Mouse (Mus musculus): ENCODE results near the gene Guk1. TPM values are rescaled to one million over a fixed set of nuclear protein-coding genes. Genes with fewer than 3 reads are reported as not detected.

Gene Guk1
- polyA plus RNA-seq (2015; fragmentation: Nextera tagmentation; extraction: Ambion mirVana) = 232 and 257 TPM in 2 replicates

GRCm38 (mm10) chr11:59192059-59192386 is at the start of gene Guk1:
Gene Guk1 (minus strand): TSS chr11:59192212.
- Histone ChIP-seq H3K9ac (peak within 1 kb of the TSS; percentile 80), H3K27me3 (replicated peaks) (no peaks in the 10 kb centered on the region), H3K9me3 (no peaks in the 10 kb centered on the region), H3K27ac (peak within 1 kb of the TSS; percentile 93), H3K4me3 (peak within 1 kb of the TSS; percentile 82), H3K4me2 (peak within 1 kb of the TSS; percentile 77), H3K36me3 (replicated peaks) (no peaks in the 10 kb centered on the region), H3K4me1 (peaks cover 29% of the 10 kb centered on the region)
- peak; percentile 38 for ATAC-seq (replicated peaks)
- 5% methylated on average over 16 of the region's 16 CpGs for WGBS

GRCm38 (mm10) chr11:59239796-59240195 is 47.8 kb upstream of the Guk1 start:
- Histone ChIP-seq H3K36me3 (replicated peaks) (no peaks in the 10 kb centered on the region), H3K4me3 (no peak overlapping the region), H3K27ac (no peak overlapping the region), H3K4me2 (no peak overlapping the region), H3K27me3 (replicated peaks) (no peaks in the 10 kb centered on the region), H3K9me3 (no peaks in the 10 kb centered on the region), H3K9ac (no peak overlapping the region), H3K4me1 (peaks cover 5% of the 10 kb centered on the region)
- no peak for ATAC-seq (replicated peaks)
- 66% methylated on average over 4 of the region's 4 CpGs for WGBS

- no peak for ATAC-seq (replicated peaks)
- 68% methylated on average over 4 of the region's 4 CpGs for WGBS
- Histone ChIP-seq H3K27me3 (replicated peaks) (no peaks in the 10 kb centered on the region), H3K9me3 (no peaks in the 10 kb centered on the region), H3K36me3 (replicated peaks) (no peaks in the 10 kb centered on the region), H3K4me1 (peaks cover 5% of the 10 kb centered on the region), H3K4me3 (no peak overlapping the region), H3K9ac (no peak overlapping the region), H3K27ac (no peak overlapping the region), H3K4me2 (no peak overlapping the region)
Measured at GRCm38 (mm10) chr11:59239428-59239785, 47.4 kb upstream of the Guk1 start.

GRCm38 (mm10) chr11:59238525-59239427 is 46.8 kb upstream of the Guk1 start:
- ATAC-seq (replicated peaks) = peak; percentile 70; the same call in 1 of the 2 replicates
- Histone ChIP-seq H3K4me3 (no peak overlapping the region), H3K36me3 (replicated peaks) (no peaks in the 10 kb centered on the region), H3K27ac (no peak overlapping the region), H3K9me3 (no peaks in the 10 kb centered on the region), H3K27me3 (replicated peaks) (no peaks in the 10 kb centered on the region), H3K9ac (no peak overlapping the region), H3K4me1 (peaks cover 5% of the 10 kb centered on the region), H3K4me2 (no peak overlapping the region)
- WGBS = 3% methylated on average over 14 of the region's 15 CpGs

GRCm38 (mm10) chr11:59232797-59233196 is 40.8 kb upstream of the Guk1 start:
- no peak overlapping the region for H3K4me2 ChIP-seq
- no peaks in the 10 kb centered on the region for H3K36me3 ChIP-seq (replicated peaks)
- 53% methylated on average over 2 of the region's 2 CpGs for WGBS
- no peak overlapping the region for H3K27ac ChIP-seq
- no peak for ATAC-seq (replicated peaks)
- H3K4me3 ChIP-seq = no peak overlapping the region
- H3K27me3 ChIP-seq (replicated peaks) = no peaks in the 10 kb centered on the region
- peaks cover 5% of the 10 kb centered on the region; the same call in 1 of the 2 replicates for H3K4me1 ChIP-seq
- H3K9me3 ChIP-seq = no peaks in the 10 kb centered on the region
- no peak overlapping the region for H3K9ac ChIP-seq

- Histone ChIP-seq H3K4me3 (no peak overlapping the region), H3K9ac (no peak overlapping the region), H3K9me3 (no peaks in the 10 kb centered on the region), H3K36me3 (replicated peaks) (no peaks in the 10 kb centered on the region), H3K27me3 (replicated peaks) (no peaks in the 10 kb centered on the region), H3K4me1 (peaks cover 26% of the 10 kb centered on the region), H3K27ac (no peak overlapping the region), H3K4me2 (no peak overlapping the region)
- ATAC-seq (replicated peaks) = no peak
- 15% methylated on average over 7 of the region's 7 CpGs for WGBS
Measured at GRCm38 (mm10) chr11:59230144-59230760, 38.2 kb upstream of the Guk1 start.

- peak; percentile 95 for ATAC-seq (replicated peaks)
- H3K9ac ChIP-seq = peak within 1 kb of the TSS; percentile 100
Measured at GRCm38 (mm10) chr11:59228122-59228953, 36.3 kb upstream of the Guk1 start, which contains the start of gene Arf1. Gene Arf1 (minus strand): TSS chr11:59228270.

GRCm38 (mm10) chr11:59227604-59228121 is 35.7 kb upstream of the Guk1 start:
- H3K4me1 ChIP-seq = peaks cover 48% of the 10 kb centered on the region
- no peaks in the 10 kb centered on the region for H3K36me3 ChIP-seq (replicated peaks)
- H3K4me3 ChIP-seq = peak overlapping the region; percentile 100
- H3K9me3 ChIP-seq = no peaks in the 10 kb centered on the region
- WGBS = under 1% methylated on average over 51 of the region's 51 CpGs
- ATAC-seq (replicated peaks) = peak; percentile 86
- H3K27ac ChIP-seq = peak overlapping the region; percentile 96
- peak overlapping the region; percentile 100 for H3K9ac ChIP-seq
- H3K4me2 ChIP-seq = peak overlapping the region; percentile 86
- H3K27me3 ChIP-seq (replicated peaks) = no peaks in the 10 kb centered on the region

More at GRCm38 (mm10) chr11:59228122-59228953, 36.3 kb upstream of the Guk1 start, which contains the start of gene Arf1:
- Histone ChIP-seq H3K27ac (peak within 1 kb of the TSS; percentile 96), H3K4me1 (peaks cover 44% of the 10 kb centered on the region), H3K4me3 (peak within 1 kb of the TSS; percentile 100), H3K27me3 (replicated peaks) (no peaks in the 10 kb centered on the region), H3K36me3 (replicated peaks) (no peaks in the 10 kb centered on the region), H3K4me2 (peak within 1 kb of the TSS; percentile 86), H3K9me3 (no peaks in the 10 kb centered on the region)
- 4% methylated on average over 59 of the region's 59 CpGs for WGBS

- 8% methylated on average over 21 of the region's 21 CpGs for WGBS
- H3K4me3 ChIP-seq = peak overlapping the region; percentile 100
- peaks cover 53% of the 10 kb centered on the region for H3K4me1 ChIP-seq
Measured at GRCm38 (mm10) chr11:59226787-59227603, 35.0 kb upstream of the Guk1 start.

GRCm38 (mm10) chr11:59226251-59226650 is 34.2 kb upstream of the Guk1 start:
- H3K4me1 ChIP-seq = peaks cover 53% of the 10 kb centered on the region
- no peaks in the 10 kb centered on the region for H3K36me3 ChIP-seq (replicated peaks)
- H3K4me3 ChIP-seq = peak overlapping the region; percentile 100
- ATAC-seq (replicated peaks) = no peak
- no peaks in the 10 kb centered on the region for H3K27me3 ChIP-seq (replicated peaks)
- WGBS = 62% methylated on average over 3 of the region's 3 CpGs
- no peak overlapping the region for H3K27ac ChIP-seq
- H3K9me3 ChIP-seq = no peaks in the 10 kb centered on the region
- peak overlapping the region; percentile 86 for H3K4me2 ChIP-seq
- H3K9ac ChIP-seq = peak overlapping the region; percentile 100

More at GRCm38 (mm10) chr11:59226787-59227603, 35.0 kb upstream of the Guk1 start:
- H3K9me3 ChIP-seq = no peaks in the 10 kb centered on the region
- no peak for ATAC-seq (replicated peaks)
- H3K36me3 ChIP-seq (replicated peaks) = no peaks in the 10 kb centered on the region
- no peaks in the 10 kb centered on the region for H3K27me3 ChIP-seq (replicated peaks)
- peak overlapping the region; percentile 100 for H3K9ac ChIP-seq
- H3K27ac ChIP-seq = peak overlapping the region; percentile 96
- H3K4me2 ChIP-seq = peak overlapping the region; percentile 86

- 0 out of 2 replicates have a peak overlapping the region, but pooled peaks have one; percentile 5 for H3K9ac ChIP-seq
Measured at GRCm38 (mm10) chr11:59225167-59225566, 33.2 kb upstream of the Guk1 start.

More at GRCm38 (mm10) chr11:59225167-59225566, 33.2 kb upstream of the Guk1 start:
- Histone ChIP-seq H3K4me2 (peak overlapping the region; percentile 17; the same call in 1 of the 2 replicates), H3K36me3 (replicated peaks) (no peaks in the 10 kb centered on the region), H3K9me3 (no peaks in the 10 kb centered on the region), H3K27ac (no peak overlapping the region), H3K4me1 (peaks cover 53% of the 10 kb centered on the region), H3K27me3 (replicated peaks) (no peaks in the 10 kb centered on the region), H3K4me3 (no peak overlapping the region)
- ATAC-seq (replicated peaks) = no peak
- 77% methylated on average over 2 of the region's 2 CpGs for WGBS
